Mouse (Mus musculus): ENCODE data around the gene Sh2d5. TPM values are rescaled to one million over a fixed set of nuclear protein-coding genes. Genes with fewer than 3 reads are reported as not detected.

Sh2d5 gene
- total and polyA plus RNA-seq, 3 experiments, result 2.0 to 2.8 TPM; not detected in 1

GRCm38 (mm10) chr4:138216891-138217392, 33.3 kb upstream of the Sh2d5 start (continued):
- TF ChIP-seq EP300 (IDR thresholded peaks at IDR 0.05; ENCODE audit: low read depth in 1 of 2, low read length in 2 of 2) (no peak), JUND (IDR thresholded peaks at IDR 0.05; ENCODE audit: low read depth, low read length) (no peak), UBTF (IDR thresholded peaks at IDR 0.05; ENCODE audit: borderline replicate concordance, insufficient read depth, low read depth, low read length) (no peak), ETS1 (IDR thresholded peaks at IDR 0.05; ENCODE audit: low read depth, low read length) (no peak), CHD2 (IDR thresholded peaks at IDR 0.05; ENCODE audit: low read length) (peak; percentile 31; the same call in 1 of the 2 replicates), MAZ (IDR thresholded peaks at IDR 0.05; ENCODE audit: low read depth, low read length) (peak; percentile 50; the same call in 1 of the 2 replicates), RAD21 (IDR thresholded peaks at IDR 0.05; ENCODE audit: low read depth, low read length) (no peak), POLR2A (IDR thresholded peaks at IDR 0.05; ENCODE audit: control insufficient read depth in 1 of 2, insufficient read depth in 1 of 2, low read depth in 1 of 2, low read length in 2 of 2, poor library complexity in 1 of 2) (peak in 1 of 2 experiments; percentile 53; a peak in 2 of 4 replicates), MYB (IDR thresholded peaks at IDR 0.05; ENCODE audit: low read depth, low read length) (no peak), MAFK (IDR thresholded peaks at IDR 0.05; ENCODE audit: borderline replicate concordance, low read depth, low read length) (no peak), RCOR1 (IDR thresholded peaks at IDR 0.05; ENCODE audit: low read depth, low read length) (no peak)

- Histone ChIP-seq H3K9ac (ENCODE audit: control insufficient read depth, low read depth, low read length, poor library complexity, severe bottlenecking) (peak overlapping the region; percentile 97), H3K27me3 (ENCODE audit: control insufficient read depth in 1 of 2, insufficient read depth in 2 of 2, low read length in 2 of 2) (no peaks in the 10 kb centered on the region), H3K9me3 (replicated peaks; ENCODE audit: insufficient read depth, low read length) (no peaks in the 10 kb centered on the region), H3K36me3 (ENCODE audit: control insufficient read depth in 1 of 2, insufficient read depth in 2 of 2, low read length in 2 of 2) (peaks cover 15 to 17% of the 10 kb centered on the region in 2 experiments), H3K79me2 (ENCODE audit: control insufficient read depth, insufficient read depth, low read length, poor library complexity) (peaks cover 35% of the 10 kb centered on the region), H3K4me3 (ENCODE audit: control insufficient read depth in 1 of 2, insufficient read depth in 1 of 2, low read depth in 2 of 2, low read length in 2 of 2) (peak overlapping the region; percentile 88 to 96), H3K4me1 (ENCODE audit: control insufficient read depth in 1 of 2, insufficient read depth in 2 of 2, low read length in 2 of 2) (peaks cover 7 to 14% of the 10 kb centered on the region in 2 experiments), H3K27ac (ENCODE audit: control insufficient read depth, low read depth, low read length) (peak overlapping the region; percentile 74)
- DNase-seq (ENCODE audit: low read depth, low spot score), result peak; percentile 62
- no peak for TF ChIP-seq JUND (IDR thresholded peaks at IDR 0.05; ENCODE audit: low read depth, low read length)
- TF ChIP-seq MEF2A (IDR thresholded peaks at IDR 0.05; ENCODE audit: extremely low read depth, insufficient replicate concordance, low read depth, low read length, poor library complexity, severe bottlenecking), result no peak
- no peak for TF ChIP-seq TBP (IDR thresholded peaks at IDR 0.05; ENCODE audit: low read depth, low read length)
- peak; percentile 76; the same call in 1 of the 2 replicates for TF ChIP-seq CHD1 (IDR thresholded peaks at IDR 0.05; ENCODE audit: low read depth, low read length)
- TF ChIP-seq GATA1 (IDR thresholded peaks at IDR 0.05; ENCODE audit: low read depth, low read length), result no peak
- TF ChIP-seq POLR2A (IDR thresholded peaks at IDR 0.05; ENCODE audit: control insufficient read depth in 1 of 2, insufficient read depth in 1 of 2, low read depth in 1 of 2, low read length in 2 of 2, poor library complexity in 1 of 2), result peak in 1 of 2 experiments; percentile 3; a peak in 1 of 4 replicates
- TF ChIP-seq MXI1 (IDR thresholded peaks at IDR 0.05; ENCODE audit: low read depth, low read length), result peak; percentile 42; the same call in 1 of the 2 replicates
- TF ChIP-seq GABPA (IDR thresholded peaks at IDR 0.05; ENCODE audit: low read depth, low read length), result no peak
- TF ChIP-seq UBTF (IDR thresholded peaks at IDR 0.05; ENCODE audit: borderline replicate concordance, insufficient read depth, low read depth, low read length), result peak; percentile 67; the same call in 1 of the 2 replicates
- TF ChIP-seq RAD21 (IDR thresholded peaks at IDR 0.05; ENCODE audit: low read depth, low read length), result no peak
Measured at GRCm38 (mm10) chr4:138217441-138217840, 32.8 kb upstream of the Sh2d5 start.
